Mouse (Mus musculus) lung, postnatal 0 days (tissue): ENCODE data around the gene Srp68.

Experiments used
- CTCF ChIP-seq: IDR thresholded peaks from 2 replicates; pipeline ENCODE4 v1.5.1; 2016; ENCODE audit warnings: antibody characterized with exemption, mild to moderate bottlenecking
- EP300 ChIP-seq: IDR thresholded peaks from 2 replicates; pipeline ENCODE4 v1.6.1; 2016; ENCODE audit warnings: antibody characterized with exemption, mild to moderate bottlenecking, control low read depth

GRCm38 (mm10) chr11:116294319-116294718 lies 20.3 kb upstream of the Srp68 start:
- TF ChIP-seq EP300 (no peak), CTCF (peak; percentile 87)
